ENCODE assay signal across 15 mouse cellular contexts in genomic region chr7:125527901-125528580, GRCm38 (mm10).
"Had no signal": no experiment of that assay in that cellular context is flagged by ENCODE, and none has a peak within 500 bp of the region (broad histone marks: within the 10 kb centered on the region; RNA-seq: fewer than 3 reads in every experiment).

No protein-coding gene starts in this region.

- H3K9me3 ChIP-seq: lung, embryonic 15.5 days; megakaryocyte, embryonic 14.5 days; midbrain, embryonic 13.5 days; midbrain, embryonic 15.5 days; neural tube, embryonic 12.5 days had no signal

- H3K4me3 ChIP-seq: lung, embryonic 15.5 days; megakaryocyte, embryonic 14.5 days; midbrain, embryonic 13.5 days; midbrain, embryonic 15.5 days; neural tube, embryonic 12.5 days had no signal

- H3K4me1 ChIP-seq: lung, embryonic 15.5 days; midbrain, embryonic 13.5 days; midbrain, embryonic 15.5 days; neural tube, embryonic 12.5 days had no signal

- H3K27me3 ChIP-seq: lung, embryonic 15.5 days; midbrain, embryonic 13.5 days; midbrain, embryonic 15.5 days; neural tube, embryonic 12.5 days had no signal

- H3K27ac ChIP-seq: lung, embryonic 15.5 days; macrophage; midbrain, embryonic 13.5 days; midbrain, embryonic 15.5 days; neural tube, embryonic 12.5 days had no signal

- DNase-seq: liver, postnatal 0 days; lung, adult 2 months; lung, postnatal 14 days; lung, postnatal 36 days; right cerebral cortex, postnatal 14 days; spleen, adult 18-20 months; thymus, adult 18-20 months; thymus, postnatal 14 days; thymus, postnatal 36 days had no signal

- H3K36me3 ChIP-seq: lung, embryonic 15.5 days; midbrain, embryonic 13.5 days; midbrain, embryonic 15.5 days; neural tube, embryonic 12.5 days had no signal
